In genomic region chr4:55563050-55563449, GRCm38 (mm10) we compare ENCODE assay signal across 13 mouse cellular contexts. TPM values are rescaled to one million over a fixed set of nuclear protein-coding genes. Genes with fewer than 3 reads are reported as not detected.
DNase-seq lines count a peak whose midpoint lies in the region; ATAC-seq lines count a peak whose summit lies in the region.
"Had no signal": no experiment of that assay in that cellular context is flagged by ENCODE, and none has a peak within 500 bp of the region (broad histone marks: within the 10 kb centered on the region; RNA-seq: fewer than 3 reads in every experiment).

No protein-coding gene starts in this region.

- no peak for ATAC-seq in forebrain, embryonic 15.5 days (replicated peaks)
- ATAC-seq in forebrain, embryonic 12.5 days (ENCODE audit: low FRiP score), result no peak
- ATAC-seq in inflammation-experienced regulatory T-cells, adult 6 months, result no peak

- H3K4me1 ChIP-seq in forebrain, embryonic 15.5 days, result peaks cover 15% of the 10 kb centered on the region
- peaks cover 10% of the 10 kb centered on the region for H3K4me1 ChIP-seq in forebrain, embryonic 12.5 days
- peaks cover 7% of the 10 kb centered on the region for H3K4me1 ChIP-seq in brown adipose tissue, adult 24 weeks (ENCODE audit: control insufficient read depth, insufficient read depth, insufficient read length, low read length)
- H3K4me1 ChIP-seq: kidney, embryonic 15.5 days had no signal

- DNase-seq in kidney, postnatal 14 days, result peak; percentile 20
- DNase-seq in kidney, adult 8-10 months, result no peak
- peak; percentile 15 to 20 for DNase-seq in gastrocnemius, adult 8-10 months (ENCODE audit: low spot score in 2 of 2)
- no peak for DNase-seq in thymus, postnatal 14 days
- DNase-seq: layer of hippocampus, postnatal 36 days; thymus, postnatal 36 days had no signal

- 0 out of 2 replicates have a peak overlapping the region, but pooled peaks have one; percentile 44 for H3K27ac ChIP-seq in forebrain, embryonic 15.5 days (replicated peaks)
- H3K27ac ChIP-seq in forebrain, embryonic 12.5 days, result no peak overlapping the region
- H3K27ac ChIP-seq in brown adipose tissue, adult 24 weeks (replicated peaks; ENCODE audit: low read depth, low read length), result peak overlapping the region; percentile 43; the same call in 1 of the 2 replicates
- H3K27ac ChIP-seq: kidney, embryonic 15.5 days; limb, embryonic 15.5 days; macrophage had no signal

- H3K9me3 ChIP-seq in forebrain, embryonic 15.5 days, result no peaks in the 10 kb centered on the region
- H3K9me3 ChIP-seq in forebrain, embryonic 12.5 days, result no peaks in the 10 kb centered on the region
- H3K9me3 ChIP-seq: kidney, embryonic 15.5 days; limb, embryonic 15.5 days had no signal

- WGBS in forebrain, embryonic 15.5 days, result 71% methylated on average over 8 of the region's 8 CpGs
- 85% methylated on average over 8 of the region's 8 CpGs for WGBS in forebrain, embryonic 12.5 days

- no peaks in the 10 kb centered on the region for H3K36me3 ChIP-seq in forebrain, embryonic 15.5 days
- no peaks in the 10 kb centered on the region for H3K36me3 ChIP-seq in forebrain, embryonic 12.5 days (replicated peaks)
- H3K36me3 ChIP-seq: kidney, embryonic 15.5 days; limb, embryonic 15.5 days had no signal

- H3K4me2 ChIP-seq in forebrain, embryonic 15.5 days (replicated peaks), result no peak overlapping the region
- H3K4me2 ChIP-seq in forebrain, embryonic 12.5 days, result no peak overlapping the region
- H3K4me2 ChIP-seq: kidney, embryonic 15.5 days; limb, embryonic 15.5 days had no signal

- no peak overlapping the region for H3K9ac ChIP-seq in forebrain, embryonic 15.5 days (replicated peaks)
- H3K9ac ChIP-seq in forebrain, embryonic 12.5 days, result no peak overlapping the region
- H3K9ac ChIP-seq: kidney, embryonic 15.5 days; limb, embryonic 15.5 days had no signal

- H3K27me3 ChIP-seq in forebrain, embryonic 15.5 days, result no peaks in the 10 kb centered on the region
- H3K27me3 ChIP-seq in forebrain, embryonic 12.5 days, result no peaks in the 10 kb centered on the region
- H3K27me3 ChIP-seq: kidney, embryonic 15.5 days; limb, embryonic 15.5 days had no signal

- no peak overlapping the region for H3K4me3 ChIP-seq in forebrain, embryonic 15.5 days
- no peak overlapping the region for H3K4me3 ChIP-seq in forebrain, embryonic 12.5 days (replicated peaks)
- no peak overlapping the region for H3K4me3 ChIP-seq in brown adipose tissue, adult 24 weeks (ENCODE audit: insufficient read depth, low read depth, low read length)
- H3K4me3 ChIP-seq: kidney, embryonic 15.5 days; limb, embryonic 15.5 days had no signal

RNA-seq across cellular contexts. Expression of gene Klf4, which starts 30.8 kb away (rescaled TPM):
- polyA plus RNA-seq in forebrain, embryonic 15.5 days (2015; fragmentation: Nextera tagmentation; extraction: Ambion mirVana), result 1.6 and 1.9 TPM in 2 replicates
- polyA plus RNA-seq in forebrain, embryonic 12.5 days (2016; fragmentation: Nextera tagmentation; extraction: Ambion mirVana), result 2.2 and 2.3 TPM in 2 replicates
- polyA plus RNA-seq in brown adipose tissue, adult 24 weeks (2012; ENCODE audit: insufficient read depth, insufficient read length, missing spikeins), result 17.1 and 51.4 TPM in 2 replicates
- 10 to 100 TPM in 1 of 4 experiments, 1 to 10 TPM in 3; 5.7 to 18.2 (median 6.6) TPM for total RNA-seq in gastrocnemius, adult 8-10 months (2022)
- polyA plus RNA-seq in inflammation-experienced regulatory T-cells, adult 6 months (2017; shearing (Covaris generic)), result 1 to 10 TPM in 2 of 3 experiments, under 1 TPM in 1; 0.35 to 2.2 (median 1.5) TPM

Comparison
In these comparisons a context has a peak if more than half of its experiments do, and no peak if none do; other contexts are left out.
1. DNase-seq: peak in kidney, postnatal 14 days (single experiment) and gastrocnemius, adult 8-10 months (2 of 2); none in kidney, adult 8-10 months (0 of 2) and thymus, postnatal 14 days (single experiment).